Mouse (Mus musculus) CH12.LX (cell line): ENCODE data around the gene Pyroxd1. TPM values are rescaled to one million over a fixed set of nuclear protein-coding genes. Genes with fewer than 3 reads are reported as not detected.

Experiments
- DNase-seq: peaks from one replicate; pipeline ENCODE4 v3.0.0-alpha.2; 2013; ENCODE audit errors: extremely low read depth
- H3K27ac ChIP-seq: 2 replicates; pipeline ENCODE4 v1.5.1; 2012; ENCODE audit warnings: low read depth, mild to moderate bottlenecking, control low read depth, moderate library complexity; ENCODE audit not compliant: insufficient read depth
- H3K27me3 ChIP-seq: replicated peaks from 2 replicates; pipeline ENCODE3; 2012; ENCODE audit warnings: inconsistent platforms
- H3K36me3 ChIP-seq, 2 experiments: replicated peaks in 1 of 2; 2 replicates each; pipeline versions ENCODE3 to v1.6.1; 2012; ENCODE audit warnings: inconsistent platforms in 1 of 2, low read length in 1 of 2, mild to moderate bottlenecking in 1 of 2, mixed read lengths in 1 of 2, moderate library complexity in 1 of 2; ENCODE audit not compliant: control insufficient read depth in 1 of 2, insufficient read depth in 1 of 2
- H3K4me1 ChIP-seq, 2 experiments: 2 replicates each; pipeline ENCODE4 v1.6.1; 2012; ENCODE audit warnings: inconsistent platforms in 1 of 2, moderate library complexity in 1 of 2; ENCODE audit not compliant: insufficient read depth in 2 of 2, control insufficient read depth in 1 of 2
- H3K4me2 ChIP-seq: 2 replicates; pipeline ENCODE4 v1.6.1; 2012; ENCODE audit warnings: low read depth, mild to moderate bottlenecking, control low read depth; ENCODE audit not compliant: poor library complexity, insufficient read depth, severe bottlenecking
- H3K4me3 ChIP-seq, 3 experiments: fragments of 150-350 bp in 1 of 3; sonication (generic) in 1 of 3; replicated peaks in 1 of 3; 2 replicates each; pipeline versions ENCODE3 to v1.5.1; 2011 to 2012; ENCODE audit warnings: low read depth in 2 of 3, low read length in 2 of 3, mild to moderate bottlenecking in 2 of 3, moderate library complexity in 2 of 3, control low read depth in 1 of 3, improper control_type of control experiment in 1 of 3, inconsistent platforms in 1 of 3, mixed read lengths in 1 of 3; ENCODE audit not compliant: poor library complexity in 1 of 3
- H3K79me2 ChIP-seq: replicated peaks from 2 replicates; pipeline ENCODE4 v1.6.1; 2012; ENCODE audit warnings: mild to moderate bottlenecking, moderate library complexity; ENCODE audit not compliant: control insufficient read depth, poor library complexity, insufficient read depth, severe bottlenecking; ENCODE audit errors: extremely low read depth
- H3K9ac ChIP-seq: 2 replicates; pipeline ENCODE4 v1.6.1; 2012; ENCODE audit warnings: low read depth, mild to moderate bottlenecking, control low read depth, moderate library complexity; ENCODE audit not compliant: insufficient read depth
- H3K9me3 ChIP-seq: replicated peaks from 2 replicates; pipeline ENCODE3; 2012; ENCODE audit warnings: low read length, inconsistent platforms, mixed read lengths
- CHD1 ChIP-seq: IDR thresholded peaks from 2 replicates; pipeline ENCODE4 v1.6.1; 2012; ENCODE audit warnings: low read depth, low read length, improper control_type of control experiment, inconsistent platforms
- CHD2 ChIP-seq: IDR thresholded peaks from 2 replicates; pipeline ENCODE4 v1.6.1; 2011; ENCODE audit warnings: low read length, improper control_type of control experiment
- CTCF ChIP-seq, 2 experiments: IDR thresholded peaks in 1 of 2; conservative IDR thresholded peaks in 1 of 2; 2 replicates each; pipeline ENCODE4 v1.5.1; 2011 to 2012; ENCODE audit warnings: low read depth in 2 of 2, low read length in 2 of 2, improper control_type of control experiment in 1 of 2, inconsistent platforms in 1 of 2, mild to moderate bottlenecking in 1 of 2, moderate library complexity in 1 of 2
- E2F4 ChIP-seq: IDR thresholded peaks from 2 replicates; pipeline ENCODE4 v1.6.1; 2011; ENCODE audit warnings: low read depth, low read length, improper control_type of control experiment; ENCODE audit not compliant: insufficient replicate concordance
- ELF1 ChIP-seq: IDR thresholded peaks from 2 replicates; pipeline ENCODE4 v1.6.1; 2014; ENCODE audit warnings: low read depth, mild to moderate bottlenecking, inconsistent platforms, low read length, improper control_type of control experiment
- ETS1 ChIP-seq: conservative IDR thresholded peaks from 2 replicates; pipeline ENCODE4 v1.6.1; 2012; ENCODE audit warnings: low read depth, mild to moderate bottlenecking, inconsistent platforms, low read length, improper control_type of control experiment, moderate library complexity
- HCFC1 ChIP-seq: IDR thresholded peaks from 2 replicates; pipeline ENCODE4 v1.6.1; 2012; ENCODE audit warnings: low read depth, mild to moderate bottlenecking, inconsistent platforms, low read length, improper control_type of control experiment
- IRF4 ChIP-seq: IDR thresholded peaks from 2 replicates; pipeline ENCODE4 v1.6.1; 2014; ENCODE audit warnings: low read depth, mild to moderate bottlenecking, inconsistent platforms, low read length, improper control_type of control experiment
- KAT2A ChIP-seq: IDR thresholded peaks from 2 replicates; pipeline ENCODE4 v1.6.1; 2012; ENCODE audit warnings: low read length, improper control_type of control experiment, inconsistent platforms; ENCODE audit not compliant: insufficient replicate concordance
- MAX ChIP-seq: IDR thresholded peaks from 2 replicates; pipeline ENCODE4 v1.6.1; 2011; ENCODE audit warnings: low read length, improper control_type of control experiment
- MXI1 ChIP-seq: IDR thresholded peaks from 2 replicates; pipeline ENCODE4 v1.6.1; 2011; ENCODE audit warnings: mild to moderate bottlenecking, low read depth, low read length, improper control_type of control experiment
- MYC ChIP-seq: IDR thresholded peaks from 2 replicates; pipeline ENCODE4 v1.6.1; 2011; ENCODE audit warnings: low read depth, mild to moderate bottlenecking, improper control_type of control experiment, low read length
- NELFE ChIP-seq: IDR thresholded peaks from 2 replicates; pipeline ENCODE4 v1.6.1; 2011; ENCODE audit warnings: low read depth, low read length, improper control_type of control experiment
- NRF1 ChIP-seq: IDR thresholded peaks from 2 replicates; pipeline ENCODE4 v1.6.1; 2014; ENCODE audit warnings: low read depth, mild to moderate bottlenecking, inconsistent platforms, low read length, improper control_type of control experiment, moderate library complexity
- POLR2A ChIP-seq: IDR thresholded peaks from 2 replicates; pipeline ENCODE4 v1.6.1; 2011; ENCODE audit warnings: low read depth, mild to moderate bottlenecking, improper control_type of control experiment, low read length
- RAD21 ChIP-seq: IDR thresholded peaks from 2 replicates; pipeline ENCODE4 v1.6.1; 2011; ENCODE audit warnings: low read depth, mild to moderate bottlenecking, low read length, improper control_type of control experiment, moderate library complexity
- RCOR1 ChIP-seq: conservative IDR thresholded peaks from 2 replicates; pipeline ENCODE4 v1.6.1; 2012; ENCODE audit warnings: low read depth, mild to moderate bottlenecking, inconsistent platforms, low read length, improper control_type of control experiment
- SIN3A ChIP-seq: IDR thresholded peaks from 2 replicates; pipeline ENCODE4 v1.6.1; 2012; ENCODE audit warnings: low read length, improper control_type of control experiment, inconsistent platforms
- SMC3 ChIP-seq: IDR thresholded peaks from 2 replicates; pipeline ENCODE4 v1.6.1; 2011; ENCODE audit warnings: low read depth, low read length, improper control_type of control experiment
- TBP ChIP-seq: conservative IDR thresholded peaks from 2 replicates; pipeline ENCODE4 v1.6.1; 2011; ENCODE audit warnings: low read depth, low read length, improper control_type of control experiment
- TCF12 ChIP-seq: IDR thresholded peaks from 2 replicates; pipeline ENCODE4 v1.6.1; 2014; ENCODE audit warnings: low read depth, mild to moderate bottlenecking, inconsistent platforms, low read length, improper control_type of control experiment
- UBTF ChIP-seq: IDR thresholded peaks from 2 replicates; pipeline ENCODE4 v1.6.1; 2012; ENCODE audit warnings: low read depth, mild to moderate bottlenecking, inconsistent platforms, low read length, improper control_type of control experiment, moderate library complexity
- USF1 ChIP-seq: IDR thresholded peaks from 2 replicates; pipeline ENCODE4 v1.6.1; 2014; ENCODE audit warnings: low read depth, mild to moderate bottlenecking, inconsistent platforms, low read length, improper control_type of control experiment
- USF2 ChIP-seq: conservative IDR thresholded peaks from 2 replicates; pipeline ENCODE4 v1.6.1; 2011; ENCODE audit warnings: low read depth, low read length, improper control_type of control experiment
- ZKSCAN1 ChIP-seq: IDR thresholded peaks from 2 replicates; pipeline ENCODE4 v1.6.1; 2012; ENCODE audit warnings: low read depth, inconsistent platforms, low read length, improper control_type of control experiment, borderline replicate concordance
- ZMIZ1 ChIP-seq: IDR thresholded peaks from 2 replicates; pipeline ENCODE4 v1.6.1; 2012; ENCODE audit warnings: low read depth, mild to moderate bottlenecking, inconsistent platforms, low read length, improper control_type of control experiment
- dilution Hi-C: fragments of 300-500 bp; cut with MboI; formaldehyde crosslinking; loops from 2 replicates; pipeline ENCODE4 v1.14.3; 2020; ENCODE audit warnings: low sequenced_read_pairs; ENCODE audit not compliant: extremely low pct_unique_long_range_greater_than_20kb, extremely low pct_ligation_motif_present
- in situ Hi-C: fragments of 300-500 bp; cut with MboI; formaldehyde crosslinking; loops from 3 replicates; pipeline ENCODE4 v1.14.3; 2019; ENCODE audit warnings: low sequenced_read_pairs, low pct_ligation_motif_present, low pct_unique_long_range_greater_than_20kb, mixed read lengths
- polyA plus RNA-seq: library from polyadenylated mRNA; unstranded; fragments of >175 nt; gene quantifications from 2 replicates; pipeline ENCODE4 v1.2.1, GENCODE M21; 2012; ENCODE audit warnings: low read depth; ENCODE audit not compliant: insufficient read length
- total RNA-seq, 2 experiments: library from RNA; depleted of rRNA; stranded (reverse); fragments of 300-350 nt in 1 of 2; fragments of >200 nt in 1 of 2; gene quantifications; 2 replicates each; pipeline ENCODE4 v1.2.3; 2012 to 2014

Gene Pyroxd1
- total and polyA plus RNA-seq, 3 experiments, result 7.9 to 11.5 (median 11.2) TPM

- H3K79me2 ChIP-seq, result peaks cover 59% of the 10 kb centered on the region
- peak within 1 kb of the TSS; percentile 77 for H3K9ac ChIP-seq
- peaks cover 3 to 46% of the 10 kb centered on the region in 2 experiments for H3K36me3 ChIP-seq
- H3K27me3 ChIP-seq, result no peaks in the 10 kb centered on the region
- H3K4me1 ChIP-seq, result peaks cover 11 to 45% of the 10 kb centered on the region in 2 experiments
- DNase-seq, result peak; percentile 95
- in situ Hi-C loops, result no loop called here
- H3K4me3 ChIP-seq, result peak within 1 kb of the TSS; percentile 87 to 97 (median 97)
- TF ChIP-seq TCF12, result peak; percentile 75; the same call in 1 of the 2 replicates
- TF ChIP-seq USF2, result no peak
- TF ChIP-seq KAT2A, result peak; percentile 93
- peak; percentile 87 for TF ChIP-seq HCFC1
- peak; percentile 96 for TF ChIP-seq ELF1
- TF ChIP-seq CHD2, result peak; percentile 97
- no peak for TF ChIP-seq USF1
- no peak for TF ChIP-seq ZKSCAN1
- TF ChIP-seq SMC3, result no peak
- TF ChIP-seq UBTF, result no peak
- TF ChIP-seq MXI1, result peak; percentile 98
- no peak for TF ChIP-seq CHD1
- no peak for TF ChIP-seq TBP
- no peak for TF ChIP-seq RAD21
- TF ChIP-seq CTCF (conservative IDR thresholded peaks at IDR 0.05 in 1 of 2, IDR thresholded peaks at IDR 0.05 in 1 of 2; ENCODE audit: low read depth in 2 of 2, low read length in 2 of 2), result no peak
- TF ChIP-seq IRF4, result peak; percentile 33; the same call in 1 of the 2 replicates
- peak; percentile 77 for TF ChIP-seq POLR2A
- TF ChIP-seq E2F4, result peak; percentile 84; the same call in 1 of the 2 replicates
- TF ChIP-seq SIN3A, result peak; percentile 97
- peak; percentile 87 for TF ChIP-seq MAX
- TF ChIP-seq ETS1, result no peak
- TF ChIP-seq NELFE, result peak; percentile 76
- TF ChIP-seq MYC, result peak; percentile 68
- no peak for TF ChIP-seq RCOR1
- TF ChIP-seq NRF1, result peak; percentile 60
- peak; percentile 69; the same call in 1 of the 2 replicates for TF ChIP-seq ZMIZ1
- dilution Hi-C loops, result no loop called here
- no peaks in the 10 kb centered on the region for H3K9me3 ChIP-seq
- peak within 1 kb of the TSS; percentile 10; the same call in 1 of the 2 replicates for H3K27ac ChIP-seq
- peak within 1 kb of the TSS; percentile 98 for H3K4me2 ChIP-seq
These were observed 41.7 kb downstream of the Pyroxd1 start, which contains the start of the genes Recql and Golt1b for GRCm38 (mm10) chr6:142387011-142387754. Recql (minus strand) TSS chr6:142387087. Golt1b (plus strand) TSS chr6:142387221.
